In genomic region chr15:99095356-99095755, GRCm38 (mm10) we compare ENCODE assay signal across 18 mouse cellular contexts. TPM values are rescaled to one million over a fixed set of nuclear protein-coding genes. Genes with fewer than 3 reads are reported as not detected.
A peak's percentile ranks its signal among the peaks of the same experiment; 100 is the strongest.
DNase-seq lines count a peak whose midpoint lies in the region; ATAC-seq and TF ChIP-seq lines count a peak whose summit lies in the region.
"Had no signal": no experiment of that assay in that cellular context is flagged by ENCODE, and none has a peak within 500 bp of the region (broad histone marks: within the 10 kb centered on the region; RNA-seq: fewer than 3 reads in every experiment).

No protein-coding gene starts in this region.

- no peak for DNase-seq in heart, postnatal 14 days
- DNase-seq in midbrain, embryonic 10.5 days (ENCODE audit: low spot score) = no peak
- no peak for DNase-seq in limb, embryonic 14.5 days (ENCODE audit: low spot score)
- DNase-seq in right cerebral cortex, adult 18-20 months = no peak
- DNase-seq in testis, postnatal 10 days (ENCODE audit: low spot score) = no peak
- DNase-seq: adrenal gland, postnatal 14 days; cerebellum, adult 9-10 months; layer of hippocampus, postnatal 36 days had no signal

- intact Hi-C loops in heart, postnatal 14 days (cut with DNase I) = loop anchor here (5.0 kb wide), 1 partner anchor 172 kb away; no protein-coding TSS in a partner anchor

- H3K4me2 ChIP-seq in heart, embryonic 13.5 days = no peak overlapping the region
- H3K4me2 ChIP-seq in midbrain, embryonic 16.5 days (ENCODE audit: low read length) = no peak overlapping the region
- H3K4me2 ChIP-seq in limb, embryonic 14.5 days (replicated peaks; ENCODE audit: low read depth, low read length, severe bottlenecking) = no peak overlapping the region

- H3K4me3 ChIP-seq in heart, embryonic 13.5 days = 0 out of 2 replicates have a peak overlapping the region, but pooled peaks have one; percentile 29
- peak overlapping the region; percentile 35 for H3K4me3 ChIP-seq in midbrain, embryonic 10.5 days
- H3K4me3 ChIP-seq in midbrain, embryonic 16.5 days (ENCODE audit: low read depth, low read length) = no peak overlapping the region
- peak overlapping the region; percentile 10; the same call in 1 of the 2 replicates for H3K4me3 ChIP-seq in limb, embryonic 14.5 days (replicated peaks; ENCODE audit: low read length)
- H3K4me3 ChIP-seq: erythroblast, embryonic 14.5 days; limb, embryonic 15.5 days had no signal

- no peak overlapping the region for H3K9ac ChIP-seq in heart, embryonic 13.5 days
- H3K9ac ChIP-seq in midbrain, embryonic 16.5 days (ENCODE audit: low read depth, low read length) = no peak overlapping the region
- no peak overlapping the region for H3K9ac ChIP-seq in limb, embryonic 14.5 days (ENCODE audit: low read depth, low read length, severe bottlenecking)
- H3K9ac ChIP-seq: limb, embryonic 15.5 days; lung, embryonic 14.5 days had no signal

- no peaks in the 10 kb centered on the region for H3K9me3 ChIP-seq in heart, embryonic 13.5 days
- no peaks in the 10 kb centered on the region for H3K9me3 ChIP-seq in midbrain, embryonic 10.5 days (replicated peaks)
- H3K9me3 ChIP-seq in midbrain, embryonic 16.5 days (replicated peaks; ENCODE audit: control insufficient read depth, low read length, poor library complexity, severe bottlenecking) = no peaks in the 10 kb centered on the region
- H3K9me3 ChIP-seq in limb, embryonic 14.5 days (ENCODE audit: control insufficient read depth, low read length) = no peaks in the 10 kb centered on the region
- H3K9me3 ChIP-seq: limb, embryonic 15.5 days had no signal

- no peak for ATAC-seq in heart, embryonic 13.5 days (ENCODE audit: extremely low read depth, insufficient number of reproducible peaks, low FRiP score, low TSS enrichment)
- ATAC-seq in midbrain, embryonic 16.5 days = no peak
- no peak for ATAC-seq in limb, embryonic 14.5 days (ENCODE audit: low FRiP score, low read depth)

- peaks cover 52% of the 10 kb centered on the region for H3K4me1 ChIP-seq in heart, embryonic 13.5 days
- peaks cover 75% of the 10 kb centered on the region for H3K4me1 ChIP-seq in midbrain, embryonic 10.5 days
- H3K4me1 ChIP-seq in midbrain, embryonic 16.5 days (ENCODE audit: control insufficient read depth, insufficient read depth, low read length) = peaks cover 37% of the 10 kb centered on the region
- peaks cover 34% of the 10 kb centered on the region for H3K4me1 ChIP-seq in limb, embryonic 14.5 days (ENCODE audit: control insufficient read depth, insufficient read depth, low read length)

- H3K27ac ChIP-seq in heart, embryonic 13.5 days (replicated peaks) = no peak overlapping the region
- no peak overlapping the region for H3K27ac ChIP-seq in midbrain, embryonic 10.5 days (replicated peaks)
- H3K27ac ChIP-seq in midbrain, embryonic 16.5 days (ENCODE audit: low read length) = no peak overlapping the region
- no peak overlapping the region for H3K27ac ChIP-seq in limb, embryonic 14.5 days (replicated peaks; ENCODE audit: low read depth, low read length)
- H3K27ac ChIP-seq: limb, embryonic 15.5 days had no signal

- WGBS in heart, embryonic 13.5 days = 13% methylated on average over 6 of the region's 6 CpGs
- 3% methylated on average over 6 of the region's 6 CpGs for WGBS in midbrain, embryonic 10.5 days
- 10% methylated on average over 6 of the region's 6 CpGs for WGBS in midbrain, embryonic 16.5 days
- 6% methylated on average over 6 of the region's 6 CpGs for WGBS in limb, embryonic 14.5 days

- no peaks in the 10 kb centered on the region for H3K36me3 ChIP-seq in heart, embryonic 13.5 days
- no peaks in the 10 kb centered on the region for H3K36me3 ChIP-seq in midbrain, embryonic 10.5 days
- no peaks in the 10 kb centered on the region for H3K36me3 ChIP-seq in midbrain, embryonic 16.5 days (ENCODE audit: control insufficient read depth, insufficient read depth, low read length)
- no peaks in the 10 kb centered on the region for H3K36me3 ChIP-seq in limb, embryonic 14.5 days (ENCODE audit: control insufficient read depth, insufficient read depth, low read length)
- H3K36me3 ChIP-seq: limb, embryonic 15.5 days had no signal

- no peak for TF ChIP-seq POLR2A in limb, embryonic 14.5 days (IDR thresholded peaks at IDR 0.05; ENCODE audit: borderline replicate concordance, extremely low read depth, insufficient read depth, insufficient read length)

- peaks cover 92% of the 10 kb centered on the region for H3K27me3 ChIP-seq in heart, embryonic 13.5 days (replicated peaks)
- peaks cover 99% of the 10 kb centered on the region for H3K27me3 ChIP-seq in midbrain, embryonic 10.5 days (ENCODE audit: low read depth, poor library complexity, severe bottlenecking)
- peaks cover 27% of the 10 kb centered on the region for H3K27me3 ChIP-seq in midbrain, embryonic 16.5 days (ENCODE audit: control insufficient read depth, insufficient read depth, low read depth, low read length)
- peaks cover 91% of the 10 kb centered on the region for H3K27me3 ChIP-seq in limb, embryonic 14.5 days (ENCODE audit: control insufficient read depth, insufficient read depth, low read length)

RNA-seq across cellular contexts. Expression of gene Dnajc22, which starts 2.4 kb away (rescaled TPM):
- 1.0 and 1.8 TPM in 2 replicates for polyA plus RNA-seq in heart, embryonic 13.5 days (2015; fragmentation: Nextera tagmentation; extraction: Ambion mirVana)
- under 1 TPM; 0.27 to 0.45 TPM for total RNA-seq in heart, postnatal 14 days (2021)
- 0.99 and 1.3 TPM in 2 replicates for polyA plus RNA-seq in midbrain, embryonic 10.5 days (2016; fragmentation: Nextera tagmentation; extraction: Ambion mirVana)
- polyA plus RNA-seq in midbrain, embryonic 16.5 days (2015; fragmentation: Nextera tagmentation; extraction: Ambion mirVana) = 0.75 and 1.3 TPM in 2 replicates
- 0.87 and 1.7 TPM in 2 replicates for polyA plus RNA-seq in limb, embryonic 14.5 days (2012; rRNA removed)
- 0.11 and 0.37 TPM in 2 replicates for polyA plus RNA-seq in limb, embryonic 14.5 days (2014; fragmentation: Nextera tagmentation; extraction: Ambion mirVana)
- total RNA-seq: neutrophil, adult 5-6 weeks had no signal

RNA-seq across cellular contexts. Expression of gene C1ql4, which starts 7.7 kb away (rescaled TPM):
- polyA plus RNA-seq in heart, embryonic 13.5 days (2015; fragmentation: Nextera tagmentation; extraction: Ambion mirVana) = 0.16 and 0.25 TPM in 2 replicates
- not detected for total RNA-seq in heart, postnatal 14 days (2021)
- polyA plus RNA-seq in midbrain, embryonic 10.5 days (2016; fragmentation: Nextera tagmentation; extraction: Ambion mirVana) = 0.21 and 2.3 TPM in 2 replicates
- polyA plus RNA-seq in midbrain, embryonic 16.5 days (2015; fragmentation: Nextera tagmentation; extraction: Ambion mirVana) = 7.2 and 7.8 TPM in 2 replicates
- 0.13 TPM in 1 of 2 replicates, not detected in the other for polyA plus RNA-seq in limb, embryonic 14.5 days (2012; rRNA removed)
- polyA plus RNA-seq in limb, embryonic 14.5 days (2014; fragmentation: Nextera tagmentation; extraction: Ambion mirVana) = not detected in 2 replicates
- total RNA-seq: adrenal gland, postnatal 14 days; gastrocnemius, adult 18-20 months; heart, adult 8-10 months; neutrophil, adult 5-6 weeks had no signal
- polyA plus RNA-seq: erythroblast, embryonic 14.5 days; limb, embryonic 15.5 days; lung, embryonic 14.5 days; urinary bladder, adult 2 months had no signal

RNA-seq across cellular contexts. Expression of gene Troap, which starts 21.0 kb away (rescaled TPM):
- 27.1 and 27.8 TPM in 2 replicates for polyA plus RNA-seq in heart, embryonic 13.5 days (2015; fragmentation: Nextera tagmentation; extraction: Ambion mirVana)
- total RNA-seq in heart, postnatal 14 days (2021) = 1 to 10 TPM; 2.1 to 2.2 TPM
- polyA plus RNA-seq in midbrain, embryonic 10.5 days (2016; fragmentation: Nextera tagmentation; extraction: Ambion mirVana) = 47.5 and 50.2 TPM in 2 replicates
- 3.2 and 4.9 TPM in 2 replicates for polyA plus RNA-seq in midbrain, embryonic 16.5 days (2015; fragmentation: Nextera tagmentation; extraction: Ambion mirVana)
- polyA plus RNA-seq in limb, embryonic 14.5 days (2012; rRNA removed) = 41.5 and 51.3 TPM in 2 replicates
- polyA plus RNA-seq in limb, embryonic 14.5 days (2014; fragmentation: Nextera tagmentation; extraction: Ambion mirVana) = 20.3 and 22.1 TPM in 2 replicates

RNA-seq across cellular contexts. Expression of gene Spats2, which starts 30.4 kb away (rescaled TPM):
- 31.8 and 34.5 TPM in 2 replicates for polyA plus RNA-seq in heart, embryonic 13.5 days (2015; fragmentation: Nextera tagmentation; extraction: Ambion mirVana)
- total RNA-seq in heart, postnatal 14 days (2021) = 10 to 100 TPM; 11.4 to 12.3 TPM
- polyA plus RNA-seq in midbrain, embryonic 10.5 days (2016; fragmentation: Nextera tagmentation; extraction: Ambion mirVana) = 55.3 and 57.1 TPM in 2 replicates
- polyA plus RNA-seq in midbrain, embryonic 16.5 days (2015; fragmentation: Nextera tagmentation; extraction: Ambion mirVana) = 28.0 and 32.2 TPM in 2 replicates
- polyA plus RNA-seq in limb, embryonic 14.5 days (2012; rRNA removed) = 47.1 and 48.4 TPM in 2 replicates
- polyA plus RNA-seq in limb, embryonic 14.5 days (2014; fragmentation: Nextera tagmentation; extraction: Ambion mirVana) = 39.7 and 41.7 TPM in 2 replicates
- total RNA-seq: neutrophil, adult 5-6 weeks had no signal

RNA-seq across cellular contexts. Expression of gene Prph, which starts 40.4 kb away (rescaled TPM):
- polyA plus RNA-seq in heart, embryonic 13.5 days (2015; fragmentation: Nextera tagmentation; extraction: Ambion mirVana) = 0.56 and 1.7 TPM in 2 replicates
- total RNA-seq in heart, postnatal 14 days (2021) = under 1 TPM; 0.44 to 0.86 TPM
- 3.3 and 4.2 TPM in 2 replicates for polyA plus RNA-seq in midbrain, embryonic 10.5 days (2016; fragmentation: Nextera tagmentation; extraction: Ambion mirVana)
- 5.1 and 7.1 TPM in 2 replicates for polyA plus RNA-seq in midbrain, embryonic 16.5 days (2015; fragmentation: Nextera tagmentation; extraction: Ambion mirVana)
- polyA plus RNA-seq in limb, embryonic 14.5 days (2012; rRNA removed) = 2.7 and 4.2 TPM in 2 replicates
- polyA plus RNA-seq in limb, embryonic 14.5 days (2014; fragmentation: Nextera tagmentation; extraction: Ambion mirVana) = 1.3 and 1.7 TPM in 2 replicates
- total RNA-seq: MEL; neutrophil, adult 5-6 weeks had no signal
- polyA plus RNA-seq: erythroblast, embryonic 14.5 days had no signal
